ENCODE assay signal across 24 mouse cellular contexts in the genomic region with DNA sequence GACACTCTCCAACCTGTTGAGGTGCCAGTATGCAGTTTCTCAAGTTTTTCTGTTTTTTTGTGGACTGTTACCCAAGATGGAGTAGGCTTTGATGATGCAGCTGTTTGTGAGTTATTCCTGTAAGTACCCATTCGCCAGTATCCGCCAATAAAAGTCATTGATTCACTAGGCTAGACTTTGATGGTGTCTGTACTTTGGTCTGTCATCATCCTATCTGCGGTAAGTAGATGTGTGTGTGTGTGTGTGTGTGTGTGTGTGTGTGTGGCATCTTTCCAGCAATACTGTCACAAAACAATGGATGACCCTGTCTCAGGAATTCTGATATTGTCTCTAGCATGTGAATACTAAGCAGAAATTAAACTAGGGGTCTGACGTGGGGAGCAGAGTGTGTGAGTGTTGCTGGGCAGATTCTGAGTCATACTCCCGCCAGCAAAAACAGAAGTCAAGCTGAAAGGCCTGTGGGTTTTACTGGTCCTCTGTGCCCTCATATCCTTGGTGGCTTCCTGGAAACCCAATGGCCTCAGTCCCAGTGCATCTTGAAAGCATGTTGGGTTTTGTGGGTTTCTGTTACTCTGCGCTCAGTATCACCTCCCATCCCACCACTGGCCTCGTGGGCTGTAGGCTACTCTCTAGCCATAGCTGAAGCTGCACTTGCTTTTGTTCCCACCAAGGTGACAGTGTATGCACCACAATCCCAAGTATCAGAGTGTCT. TPM values are rescaled to one million over a fixed set of nuclear protein-coding genes. Genes with fewer than 3 reads are reported as not detected.
DNase-seq lines count a peak whose midpoint lies in the region; ATAC-seq and TF ChIP-seq lines count a peak whose summit lies in the region.
"Had no signal": no experiment of that assay in that cellular context is flagged by ENCODE, and none has a peak within 500 bp of the region (broad histone marks: within the 10 kb centered on the region; RNA-seq: fewer than 3 reads in every experiment).

No protein-coding gene starts in this region.

- no peaks in the 10 kb centered on the region for H3K27me3 ChIP-seq in intestine, postnatal 0 days (replicated peaks; ENCODE audit: control insufficient read depth, insufficient read depth, low read length)
- H3K27me3 ChIP-seq: embryonic facial prominence, embryonic 13.5 days; forebrain, embryonic 12.5 days; heart, embryonic 12.5 days had no signal

- H3K9me3 ChIP-seq in intestine, postnatal 0 days (ENCODE audit: control insufficient read depth): no peaks in the 10 kb centered on the region
- H3K9me3 ChIP-seq: embryonic facial prominence, embryonic 13.5 days; forebrain, embryonic 12.5 days; heart, embryonic 12.5 days had no signal

- peak; percentile 67 for DNase-seq in kidney, adult 9 months
- no peak for DNase-seq in kidney, postnatal 36 days
- DNase-seq in yolk sac, embryonic 10.5 days (ENCODE audit: low spot score): peak; percentile 39
- DNase-seq in urinary bladder, adult 18-20 months (ENCODE audit: low spot score in 2 of 2): no peak
- no peak for DNase-seq in c-Kit-positive CD71-positive TER-119-positive erythroid progenitor cells, embryonic 14.5 days (ENCODE audit: low spot score)
- DNase-seq: adrenal gland, adult 2 months; adrenal gland, postnatal 25 days; cerebellum, adult 2 months; cerebellum, postnatal 25 days; forebrain, postnatal 0 days; gastrocnemius, postnatal 14 days had no signal

- 67% methylated on average over 7 of the region's 7 CpGs for WGBS in intestine, postnatal 0 days

- H3K27ac ChIP-seq in intestine, postnatal 0 days (ENCODE audit: low read depth, low read length): no peak overlapping the region
- H3K27ac ChIP-seq: embryonic facial prominence, embryonic 13.5 days; forebrain, embryonic 12.5 days had no signal

- TF ChIP-seq CTCF in intestine, postnatal 0 days (IDR thresholded peaks at IDR 0.05; ENCODE audit: low read depth): no peak

- H3K4me1 ChIP-seq in intestine, postnatal 0 days (replicated peaks; ENCODE audit: control insufficient read depth, insufficient read depth, low read length): no peaks in the 10 kb centered on the region
- H3K4me1 ChIP-seq: embryonic facial prominence, embryonic 13.5 days; heart, embryonic 12.5 days had no signal

- ATAC-seq in common myeloid progenitor, adult 5-6 weeks (replicated peaks; ENCODE audit: low read depth, poor library complexity, severe bottlenecking): peak; percentile 76
- ATAC-seq in intestine, postnatal 0 days: peak; percentile 78
- ATAC-seq: forebrain, postnatal 0 days; hindbrain, embryonic 16.5 days had no signal

- H3K4me2 ChIP-seq in intestine, postnatal 0 days (replicated peaks; ENCODE audit: low read depth): no peak overlapping the region
- H3K4me2 ChIP-seq: embryonic facial prominence, embryonic 13.5 days; forebrain, embryonic 12.5 days; heart, embryonic 12.5 days had no signal

- no peak overlapping the region for H3K9ac ChIP-seq in intestine, postnatal 0 days (ENCODE audit: low read depth, low read length)
- H3K9ac ChIP-seq: embryonic facial prominence, embryonic 13.5 days; forebrain, embryonic 12.5 days; forebrain, postnatal 0 days; heart, embryonic 12.5 days had no signal

- H3K4me3 ChIP-seq in intestine, postnatal 0 days (ENCODE audit: low read depth, low read length): no peak overlapping the region
- H3K4me3 ChIP-seq: embryonic facial prominence, embryonic 13.5 days; forebrain, embryonic 12.5 days; heart, embryonic 12.5 days had no signal

- no peaks in the 10 kb centered on the region for H3K36me3 ChIP-seq in intestine, postnatal 0 days (ENCODE audit: control insufficient read depth, insufficient read depth)
- H3K36me3 ChIP-seq: embryonic facial prominence, embryonic 13.5 days; forebrain, embryonic 12.5 days; heart, embryonic 12.5 days had no signal

RNA-seq across cellular contexts. Expression of gene Nat8f2, which starts 17.7 kb away (rescaled TPM):
- total RNA-seq in common myeloid progenitor, adult 5-6 weeks (2017): not detected in 2 replicates
- 0.16 and 0.38 TPM in 2 replicates for polyA plus RNA-seq in intestine, postnatal 0 days (2015; fragmentation: Nextera tagmentation; extraction: Ambion mirVana)
- total RNA-seq: forebrain, postnatal 0 days; heart, postnatal 25 days had no signal
- polyA plus RNA-seq: embryonic facial prominence, embryonic 13.5 days; forebrain, embryonic 12.5 days; forebrain, postnatal 0 days; heart, embryonic 12.5 days; heart, embryonic 16.5 days; hindbrain, embryonic 16.5 days had no signal

RNA-seq across cellular contexts. Expression of gene Nat8, which starts 19.3 kb away (rescaled TPM):
- not detected in 2 replicates for total RNA-seq in common myeloid progenitor, adult 5-6 weeks (2017)
- polyA plus RNA-seq in intestine, postnatal 0 days (2015; fragmentation: Nextera tagmentation; extraction: Ambion mirVana): 50.2 and 51.8 TPM in 2 replicates
- total RNA-seq: ES-E14; gastrocnemius, adult 18-20 months; gastrocnemius, postnatal 14 days; heart, adult 8-10 months; heart, postnatal 25 days had no signal
- polyA plus RNA-seq: embryonic facial prominence, embryonic 13.5 days; forebrain, embryonic 12.5 days; heart, embryonic 12.5 days had no signal

RNA-seq across cellular contexts. Expression of gene Nat8f5, which starts 30.4 kb away (rescaled TPM):
- not detected in 2 replicates for total RNA-seq in common myeloid progenitor, adult 5-6 weeks (2017)
- 7.7 and 10.7 TPM in 2 replicates for polyA plus RNA-seq in intestine, postnatal 0 days (2015; fragmentation: Nextera tagmentation; extraction: Ambion mirVana)
- total RNA-seq: ES-E14; forebrain, postnatal 0 days; gastrocnemius, adult 18-20 months; heart, adult 8-10 months; heart, postnatal 25 days had no signal
- polyA plus RNA-seq: embryonic facial prominence, embryonic 13.5 days; forebrain, embryonic 12.5 days; gonadal fat pad, adult 2 months; heart, embryonic 12.5 days; heart, embryonic 16.5 days; hindbrain, embryonic 11.5 days had no signal

RNA-seq across cellular contexts. Expression of gene Nat8f6, which starts 30.5 kb away (rescaled TPM):
- total RNA-seq in common myeloid progenitor, adult 5-6 weeks (2017): not detected in 2 replicates
- polyA plus RNA-seq in intestine, postnatal 0 days (2015; fragmentation: Nextera tagmentation; extraction: Ambion mirVana): 0.18 TPM in 1 of 2 replicates, not detected in the other
- total RNA-seq: ES-E14; forebrain, postnatal 0 days; gastrocnemius, adult 18-20 months; gastrocnemius, postnatal 14 days; heart, postnatal 25 days had no signal
- polyA plus RNA-seq: embryonic facial prominence, embryonic 13.5 days; forebrain, embryonic 12.5 days; forebrain, postnatal 0 days; gonadal fat pad, adult 2 months; heart, embryonic 12.5 days; heart, embryonic 16.5 days; hindbrain, embryonic 11.5 days; hindbrain, embryonic 16.5 days had no signal

RNA-seq across cellular contexts. Expression of gene Nat8f4, which starts 53.5 kb away (rescaled TPM):
- total RNA-seq in common myeloid progenitor, adult 5-6 weeks (2017): 1.6 TPM in 2 replicates
- polyA plus RNA-seq in intestine, postnatal 0 days (2015; fragmentation: Nextera tagmentation; extraction: Ambion mirVana): 38.7 and 41.4 TPM in 2 replicates

Comparison
In these comparisons a context has a peak if more than half of its experiments do, and no peak if none do; other contexts are left out.
1. DNase-seq: peak in kidney, adult 9 months (single experiment) and yolk sac, embryonic 10.5 days (single experiment); none in kidney, postnatal 36 days (0 of 2), urinary bladder, adult 18-20 months (0 of 2) and c-Kit-positive CD71-positive TER-119-positive erythroid progenitor cells, embryonic 14.5 days (single experiment).